Mouse (Mus musculus) embryonic facial prominence, embryonic 13.5 days (tissue): ENCODE data around the gene Oip5. TPM values are rescaled to one million over a fixed set of nuclear protein-coding genes. Genes with fewer than 3 reads are reported as not detected.
"Not testable (repeated sequence)": the region's sequence is repeated elsewhere in the genome, so short reads cannot be mapped to it uniquely, and the experiment has no call there.

Source experiments
- ATAC-seq: fragments of 200-750 bp; cut with Nextera tagmentation; 2 replicates; pipeline ENCODE4 v1.8.0; 2017; ENCODE audit warnings: low read depth; ENCODE audit not compliant: insufficient number of reproducible peaks, insufficient read depth, low FRiP score, low TSS enrichment
- H3K27ac ChIP-seq: fragments of 300-500 bp; sonication (generic); 2 replicates; pipeline ENCODE4 v1.5.1; 2015; ENCODE audit warnings: moderate library complexity, mild to moderate bottlenecking, inconsistent platforms
- H3K27me3 ChIP-seq: fragments of 300-500 bp; sonication (generic); 2 replicates; pipeline ENCODE4 v1.6.1; 2015; ENCODE audit warnings: mild to moderate bottlenecking, inconsistent platforms
- H3K36me3 ChIP-seq: fragments of 300-500 bp; sonication (generic); 2 replicates; pipeline ENCODE4 v1.6.1; 2015; ENCODE audit warnings: mild to moderate bottlenecking, inconsistent platforms
- H3K4me1 ChIP-seq: fragments of 300-500 bp; sonication (generic); 2 replicates; pipeline ENCODE4 v1.6.1; 2015; ENCODE audit warnings: inconsistent platforms
- H3K4me2 ChIP-seq: fragments of 300-500 bp; sonication (generic); 2 replicates; pipeline ENCODE4 v1.6.1; 2015; ENCODE audit warnings: moderate library complexity, mild to moderate bottlenecking, inconsistent platforms
- H3K4me3 ChIP-seq: fragments of 300-500 bp; sonication (generic); 2 replicates; pipeline ENCODE4 v1.5.1; 2015; ENCODE audit warnings: mild to moderate bottlenecking, inconsistent platforms
- H3K9ac ChIP-seq: fragments of 300-500 bp; sonication (generic); 2 replicates; pipeline ENCODE4 v1.6.1; 2015; ENCODE audit warnings: mild to moderate bottlenecking, inconsistent platforms
- H3K9me3 ChIP-seq: fragments of 300-500 bp; sonication (generic); 2 replicates; pipeline ENCODE4 v1.6.1; 2016; ENCODE audit warnings: inconsistent platforms
- WGBS: fragments of 180-500 bp; shearing (Covaris S2); methylation state at CpG from one replicate; pipeline ENCODE4 v1.1.7; 2015; ENCODE audit warnings: mixed read lengths; 5-methylcytosine and 5-hydroxymethylcytosine counted together
- polyA plus RNA-seq: library from polyadenylated mRNA; unstranded; fragments of >200 nt; fragmentation: Nextera tagmentation; extraction: Ambion mirVana; gene quantifications from 2 replicates; pipeline ENCODE4 v1.2.1, GENCODE M21; 2015

Oip5 gene
- 23.0 and 24.6 TPM in 2 replicates for polyA plus RNA-seq

GRCm38 (mm10) chr2:119618199-119618982, at the start of gene Oip5, which contains the start of gene Nusap1:
Oip5 (minus strand) TSS chr2:119618469.
Nusap1 (plus strand) TSS chr2:119618298.
- no peaks in the 10 kb centered on the region for H3K27me3 ChIP-seq
- peaks cover 29% of the 10 kb centered on the region for H3K4me1 ChIP-seq
- peak within 1 kb of the TSS; percentile 80 for H3K9ac ChIP-seq
- H3K27ac ChIP-seq: peak within 1 kb of the TSS; percentile 72
- no peaks in the 10 kb centered on the region for H3K9me3 ChIP-seq
- peak within 1 kb of the TSS; percentile 74 for H3K4me3 ChIP-seq
- H3K4me2 ChIP-seq: peak within 1 kb of the TSS; percentile 74
- ATAC-seq: peak; percentile 98
- peaks cover 5% of the 10 kb centered on the region; the same call in 1 of the 2 replicates for H3K36me3 ChIP-seq
- WGBS: under 1% methylated on average over 55 of the region's 55 CpGs

- not testable (repeated sequence) for H3K9me3 ChIP-seq, H3K36me3 ChIP-seq, H3K27me3 ChIP-seq, H3K9ac ChIP-seq, ATAC-seq, H3K27ac ChIP-seq, H3K4me3 ChIP-seq, H3K4me1 ChIP-seq, H3K4me2 ChIP-seq
- 69% methylated on average over 22 of the region's 23 CpGs for WGBS
These were observed 47.5 kb upstream of the Oip5 start for GRCm38 (mm10) chr2:119665744-119666143.

- peak within 1 kb of the TSS; percentile 82 for H3K4me2 ChIP-seq
- no peaks in the 10 kb centered on the region for H3K9me3 ChIP-seq
- peak; percentile 72 for ATAC-seq
- peak within 1 kb of the TSS; percentile 85 for H3K4me3 ChIP-seq
- no peaks in the 10 kb centered on the region for H3K27me3 ChIP-seq
- peaks cover 21% of the 10 kb centered on the region for H3K36me3 ChIP-seq
- WGBS: 1% methylated on average over 44 of the region's 44 CpGs
- no peak within 1 kb of the TSS for H3K27ac ChIP-seq
- peaks cover 9% of the 10 kb centered on the region for H3K4me1 ChIP-seq
- peak within 1 kb of the TSS; percentile 90 for H3K9ac ChIP-seq
These were observed 44.2 kb upstream of the Oip5 start, which contains the start of gene Ndufaf1 for GRCm38 (mm10) chr2:119662220-119663182. Ndufaf1 (minus strand) TSS chr2:119662827.

- no peak overlapping the region for H3K4me2 ChIP-seq
- WGBS: 92% methylated on average over 5 of the region's 5 CpGs
- H3K36me3 ChIP-seq: peaks cover 84% of the 10 kb centered on the region
These were observed 26.0 kb upstream of the Oip5 start for GRCm38 (mm10) chr2:119644254-119644653.

GRCm38 (mm10) chr2:119641214-119641912, 23.1 kb upstream of the Oip5 start:
- H3K4me3 ChIP-seq: no peak overlapping the region
- WGBS: 95% methylated on average over 5 of the region's 5 CpGs
- H3K36me3 ChIP-seq: peaks cover 83% of the 10 kb centered on the region

More at GRCm38 (mm10) chr2:119644254-119644653, 26.0 kb upstream of the Oip5 start:
- ATAC-seq: no peak
- Histone ChIP-seq H3K4me3 (no peak overlapping the region), H3K27ac (no peak overlapping the region), H3K9me3 (no peaks in the 10 kb centered on the region), H3K4me1 (no peaks in the 10 kb centered on the region), H3K9ac (no peak overlapping the region), H3K27me3 (no peaks in the 10 kb centered on the region)

GRCm38 (mm10) chr2:119636781-119637180, 18.5 kb upstream of the Oip5 start:
- Histone ChIP-seq H3K36me3 (peaks cover 91% of the 10 kb centered on the region), H3K4me1 (no peaks in the 10 kb centered on the region), H3K27me3 (no peaks in the 10 kb centered on the region), H3K27ac (no peak overlapping the region), H3K9ac (no peak overlapping the region), H3K4me2 (no peak overlapping the region), H3K4me3 (no peak overlapping the region), H3K9me3 (no peaks in the 10 kb centered on the region)
- no peak for ATAC-seq
- WGBS: 89% methylated on average over 1 of the region's 1 CpGs

More at GRCm38 (mm10) chr2:119641214-119641912, 23.1 kb upstream of the Oip5 start:
- Histone ChIP-seq H3K9ac (no peak overlapping the region), H3K27ac (no peak overlapping the region), H3K27me3 (no peaks in the 10 kb centered on the region), H3K4me2 (no peak overlapping the region), H3K9me3 (no peaks in the 10 kb centered on the region), H3K4me1 (no peaks in the 10 kb centered on the region)
- ATAC-seq: no peak

- no peaks in the 10 kb centered on the region for H3K27me3 ChIP-seq
- 96% methylated on average over 2 of the region's 2 CpGs for WGBS
- peaks cover 29% of the 10 kb centered on the region for H3K4me1 ChIP-seq
- H3K9ac ChIP-seq: peak overlapping the region; percentile 33; the same call in 1 of the 2 replicates
- peak overlapping the region; percentile 1; the same call in 1 of the 2 replicates for H3K4me3 ChIP-seq
- peak overlapping the region; percentile 26; the same call in 1 of the 2 replicates for H3K4me2 ChIP-seq
- no peaks in the 10 kb centered on the region for H3K9me3 ChIP-seq
- ATAC-seq: no peak
- no peak overlapping the region for H3K27ac ChIP-seq
- H3K36me3 ChIP-seq: peaks cover 30% of the 10 kb centered on the region
These were observed 3.0 kb upstream of the Oip5 start for GRCm38 (mm10) chr2:119621302-119621701.

- Histone ChIP-seq H3K4me3 (peak overlapping the region; percentile 74), H3K4me1 (peaks cover 29% of the 10 kb centered on the region), H3K9ac (peak overlapping the region; percentile 68), H3K27ac (peak overlapping the region; percentile 72), H3K36me3 (peaks cover 10% of the 10 kb centered on the region), H3K4me2 (peak overlapping the region; percentile 72)
- WGBS: 15% methylated on average over 6 of the region's 6 CpGs
- ATAC-seq, H3K27me3 ChIP-seq, H3K9me3 ChIP-seq: not testable (repeated sequence)
These were observed 733 bp upstream of the Oip5 start for GRCm38 (mm10) chr2:119619002-119619401.

- no peaks in the 10 kb centered on the region for H3K9me3 ChIP-seq
- no peak; the same call in 1 of the 2 replicates for ATAC-seq
- H3K4me2 ChIP-seq: peak overlapping the region; percentile 74
- 0 out of 2 replicates have a peak, but pooled peaks cover 2% of the 10 kb centered on the region for H3K36me3 ChIP-seq
- H3K9ac ChIP-seq: peak overlapping the region; percentile 80
- peak overlapping the region; percentile 74 for H3K4me3 ChIP-seq
- peak overlapping the region; percentile 72 for H3K27ac ChIP-seq
- peaks cover 29% of the 10 kb centered on the region for H3K4me1 ChIP-seq
- WGBS: under 1% methylated on average over 13 of the region's 13 CpGs
- no peaks in the 10 kb centered on the region for H3K27me3 ChIP-seq
These were observed 449 bp downstream of the Oip5 start for GRCm38 (mm10) chr2:119617841-119618198.

- Histone ChIP-seq H3K9ac (no peak overlapping the region), H3K4me1 (no peaks in the 10 kb centered on the region), H3K27ac (no peak overlapping the region), H3K4me3 (no peak overlapping the region), H3K27me3 (no peaks in the 10 kb centered on the region), H3K4me2 (no peak overlapping the region), H3K36me3 (peaks cover 70% of the 10 kb centered on the region), H3K9me3 (no peaks in the 10 kb centered on the region)
- WGBS: 93% methylated on average over 4 of the region's 4 CpGs
- ATAC-seq: no peak
These were observed 11.2 kb downstream of the Oip5 start for GRCm38 (mm10) chr2:119607023-119607422.
